Mouse (Mus musculus) embryonic facial prominence, embryonic 15.5 days (tissue): ENCODE measurements around the gene Ppfia1. TPM values are rescaled to one million over a fixed set of nuclear protein-coding genes. Genes with fewer than 3 reads are reported as not detected.

Experiments
- ATAC-seq: fragments of 200-750 bp; cut with Nextera tagmentation; 2 replicates; pipeline ENCODE4 v1.8.0; 2017; ENCODE audit warnings: low read depth, moderate TSS enrichment; ENCODE audit not compliant: insufficient number of reproducible peaks, low FRiP score, low TSS enrichment
- H3K27ac ChIP-seq: fragments of 300-500 bp; sonication (generic); replicated peaks from 2 replicates; pipeline ENCODE4 v1.5.1; 2015; ENCODE audit warnings: mild to moderate bottlenecking, inconsistent platforms
- H3K27me3 ChIP-seq: fragments of 300-500 bp; sonication (generic); 2 replicates; pipeline ENCODE4 v1.6.1; 2015; ENCODE audit warnings: inconsistent platforms
- H3K36me3 ChIP-seq: fragments of 300-500 bp; sonication (generic); 2 replicates; pipeline ENCODE4 v1.6.1; 2015; ENCODE audit warnings: mild to moderate bottlenecking, inconsistent platforms
- H3K4me1 ChIP-seq: fragments of 300-500 bp; sonication (generic); 2 replicates; pipeline ENCODE4 v1.6.1; 2015; ENCODE audit warnings: inconsistent platforms
- H3K4me2 ChIP-seq: fragments of 300-500 bp; sonication (generic); replicated peaks from 2 replicates; pipeline ENCODE4 v1.6.1; 2015; ENCODE audit warnings: mild to moderate bottlenecking, inconsistent platforms
- H3K4me3 ChIP-seq: fragments of 300-500 bp; sonication (generic); replicated peaks from 2 replicates; pipeline ENCODE4 v1.5.1; 2015; ENCODE audit warnings: mild to moderate bottlenecking, inconsistent platforms
- H3K9ac ChIP-seq: fragments of 300-500 bp; sonication (generic); 2 replicates; pipeline ENCODE4 v1.6.1; 2015; ENCODE audit warnings: inconsistent platforms
- H3K9me3 ChIP-seq: fragments of 300-500 bp; sonication (generic); replicated peaks from 2 replicates; pipeline ENCODE4 v1.6.1; 2016; ENCODE audit warnings: inconsistent platforms
- WGBS: fragments of 180-500 bp; shearing (Covaris S2); methylation state at CpG from one replicate; pipeline ENCODE4 v1.1.7; 2015; 5-methylcytosine and 5-hydroxymethylcytosine counted together
- polyA plus RNA-seq: library from polyadenylated mRNA; unstranded; fragments of >200 nt; fragmentation: Nextera tagmentation; extraction: Ambion mirVana; gene quantifications from 2 replicates; pipeline ENCODE4 v1.2.1, GENCODE M21; 2015

Gene Ppfia1
- polyA plus RNA-seq, 1 experiment from 2014 or later = 41.2 TPM

DNA sequence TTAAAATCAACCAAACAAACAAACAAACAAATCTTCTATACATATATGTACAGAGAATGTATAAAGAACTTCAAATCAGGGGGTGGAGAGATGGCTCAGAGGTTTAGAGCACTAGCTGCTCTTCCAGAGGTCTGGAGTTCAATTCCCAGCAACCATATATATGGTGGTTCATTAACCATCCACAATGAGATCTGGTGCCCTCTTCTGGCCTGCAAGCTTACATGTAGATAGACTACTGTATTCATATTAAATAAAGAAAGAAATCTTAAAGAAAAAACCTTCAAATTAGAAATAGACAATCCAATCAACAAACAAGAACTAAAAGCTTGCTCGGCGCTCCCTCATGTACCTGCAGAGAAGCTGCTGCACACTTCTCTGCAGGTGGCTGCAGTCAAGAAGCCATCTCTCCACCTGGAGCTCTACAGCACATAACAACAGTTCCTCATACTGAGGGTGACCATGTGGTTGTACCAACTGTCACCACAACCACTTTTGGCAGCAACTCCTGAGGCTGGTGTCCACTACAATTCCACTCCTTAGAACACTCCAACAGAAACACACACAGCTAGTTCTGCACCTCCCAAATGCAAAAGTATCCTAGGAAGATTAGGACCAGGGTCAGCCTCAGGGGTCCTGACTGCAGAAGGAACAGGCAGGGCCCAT lies 3.5 kb downstream of the Ppfia1 start:
- Histone ChIP-seq H3K9ac (no peak overlapping the region), H3K27ac (no peak overlapping the region), H3K4me3 (no peak overlapping the region), H3K4me1 (peaks cover 28% of the 10 kb centered on the region), H3K36me3 (peaks cover 39% of the 10 kb centered on the region), H3K9me3 (no peaks in the 10 kb centered on the region), H3K4me2 (no peak overlapping the region), H3K27me3 (no peaks in the 10 kb centered on the region)
- ATAC-seq = no peak
- WGBS = 100% methylated on average over 2 of the region's 2 CpGs

GRCm38 (mm10) chr7:144545231-144545630 lies 8.3 kb downstream of the Ppfia1 start:
- H3K27ac ChIP-seq = no peak overlapping the region
- no peak overlapping the region for H3K4me2 ChIP-seq
- H3K36me3 ChIP-seq = peaks cover 22% of the 10 kb centered on the region
- no peak overlapping the region for H3K9ac ChIP-seq
- no peaks in the 10 kb centered on the region for H3K9me3 ChIP-seq
- 88% methylated on average over 3 of the region's 3 CpGs for WGBS
- H3K4me1 ChIP-seq = 0 out of 2 replicates have a peak, but pooled peaks cover under 1% of the 10 kb centered on the region
- no peak for ATAC-seq
- H3K4me3 ChIP-seq = no peak overlapping the region
- no peaks in the 10 kb centered on the region for H3K27me3 ChIP-seq

DNA sequence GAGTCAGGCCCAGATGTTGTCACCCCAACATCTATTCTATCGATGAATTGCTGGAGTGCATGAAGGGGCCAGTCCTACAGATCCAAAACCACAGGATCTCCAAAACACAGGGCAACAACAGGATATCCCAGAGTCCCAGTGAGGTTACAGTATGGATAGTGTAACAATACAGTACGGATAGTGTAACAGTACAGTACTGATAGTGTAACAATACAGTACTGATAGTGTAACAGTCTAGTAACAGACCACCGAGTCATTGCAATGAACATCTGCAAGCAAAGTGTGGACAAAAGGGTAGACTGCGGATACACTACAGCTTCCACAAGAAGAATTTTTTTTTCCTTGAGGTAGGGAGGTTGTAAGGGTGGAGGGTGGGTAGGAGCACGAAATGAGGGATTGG lies 12.2 kb downstream of the Ppfia1 start:
- no peak overlapping the region for H3K4me3 ChIP-seq
- no peaks in the 10 kb centered on the region for H3K36me3 ChIP-seq
- no peak overlapping the region for H3K27ac ChIP-seq
- ATAC-seq = no peak
- no peaks in the 10 kb centered on the region for H3K9me3 ChIP-seq
- WGBS = 92% methylated on average over 5 of the region's 5 CpGs
- H3K9ac ChIP-seq = no peak overlapping the region
- H3K4me1 ChIP-seq = peaks cover 26% of the 10 kb centered on the region
- no peak overlapping the region for H3K4me2 ChIP-seq
- no peaks in the 10 kb centered on the region for H3K27me3 ChIP-seq

DNA sequence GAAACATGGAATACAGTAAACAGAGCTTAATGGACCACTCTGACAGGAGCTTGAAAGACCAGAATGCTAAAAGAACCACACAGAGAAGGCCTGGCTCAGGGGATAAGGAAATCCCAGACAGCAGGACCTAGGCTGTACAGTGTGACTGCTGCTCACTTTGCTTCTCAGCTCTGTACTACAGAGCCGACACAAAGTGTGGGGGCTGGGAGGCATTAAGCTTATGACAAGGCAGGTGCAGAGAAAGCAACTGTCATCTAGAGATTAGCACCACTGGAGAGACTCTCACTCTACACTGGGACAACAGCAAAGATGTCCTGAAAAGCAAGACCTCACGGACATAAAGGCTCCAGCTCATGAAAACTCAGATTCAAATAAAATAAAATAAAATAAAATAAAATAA lies 14.4 kb downstream of the Ppfia1 start:
- WGBS = 82% methylated on average over 2 of the region's 2 CpGs
- Histone ChIP-seq H3K4me2 (no peak overlapping the region), H3K4me1 (peaks cover 48% of the 10 kb centered on the region), H3K27me3 (no peaks in the 10 kb centered on the region), H3K4me3 (no peak overlapping the region), H3K27ac (peak overlapping the region; percentile 80; the same call in 1 of the 2 replicates), H3K9ac (no peak overlapping the region), H3K36me3 (no peaks in the 10 kb centered on the region), H3K9me3 (no peaks in the 10 kb centered on the region)
- ATAC-seq = 0 out of 2 replicates have a peak, but pooled peaks have one; percentile 21

- Histone ChIP-seq H3K27ac (peak overlapping the region; percentile 80), H3K9me3 (no peaks in the 10 kb centered on the region), H3K27me3 (no peaks in the 10 kb centered on the region), H3K4me3 (no peak overlapping the region), H3K9ac (no peak overlapping the region), H3K36me3 (no peaks in the 10 kb centered on the region), H3K4me1 (peaks cover 48% of the 10 kb centered on the region), H3K4me2 (no peak overlapping the region)
- WGBS = 55% methylated on average over 4 of the region's 4 CpGs
- ATAC-seq = peak; percentile 73
These were observed 15.4 kb downstream of the Ppfia1 start for GRCm38 (mm10) chr7:144538030-144538644.

DNA sequence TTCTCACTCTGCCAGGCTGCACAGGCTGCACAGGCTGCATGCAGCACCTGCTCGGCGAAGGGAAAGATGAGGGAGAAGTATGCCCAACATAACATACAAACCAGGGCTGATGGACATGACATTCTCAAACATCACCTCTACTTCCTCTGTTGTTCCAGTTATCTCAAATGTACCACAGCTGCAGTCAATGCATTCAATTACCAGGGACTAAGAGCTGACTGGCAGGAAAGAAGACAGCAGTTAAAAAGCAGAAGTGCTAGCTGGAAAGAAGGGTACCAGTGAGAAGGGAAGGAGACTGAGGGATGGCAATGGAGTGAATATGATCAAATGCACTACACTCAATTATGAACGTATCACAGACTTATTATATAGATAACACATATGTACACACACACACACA lies 17.2 kb downstream of the Ppfia1 start:
- no peaks in the 10 kb centered on the region for H3K27me3 ChIP-seq
- H3K4me2 ChIP-seq = no peak overlapping the region
- no peaks in the 10 kb centered on the region for H3K9me3 ChIP-seq
- H3K9ac ChIP-seq = no peak overlapping the region
- ATAC-seq = no peak
- H3K4me3 ChIP-seq = no peak overlapping the region
- no peak overlapping the region for H3K27ac ChIP-seq
- H3K36me3 ChIP-seq = no peaks in the 10 kb centered on the region
- H3K4me1 ChIP-seq = peaks cover 51% of the 10 kb centered on the region
- WGBS = 93% methylated on average over 3 of the region's 3 CpGs

DNA sequence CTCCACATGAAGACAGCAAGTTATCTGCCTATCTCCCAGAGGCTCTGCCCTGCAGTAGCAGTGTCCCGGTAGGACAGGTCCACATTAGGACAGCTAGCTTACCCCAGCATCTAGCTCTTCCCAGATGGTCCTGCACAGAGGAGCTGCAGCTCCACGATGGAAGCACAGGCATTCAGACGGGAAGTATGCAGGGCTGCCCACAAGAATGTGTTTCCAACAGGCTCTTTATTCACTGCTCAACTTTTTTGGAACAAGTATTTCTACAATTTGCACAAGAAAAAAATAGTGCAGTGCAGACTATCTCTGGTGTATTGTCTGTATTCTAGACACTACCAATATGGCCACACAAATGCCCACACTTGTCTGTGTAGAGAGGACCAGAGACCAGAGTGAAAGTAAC lies 18.8 kb downstream of the Ppfia1 start:
- no peaks in the 10 kb centered on the region for H3K27me3 ChIP-seq
- H3K4me1 ChIP-seq = peaks cover 51% of the 10 kb centered on the region
- ATAC-seq = no peak
- no peak overlapping the region for H3K9ac ChIP-seq
- H3K27ac ChIP-seq = peak overlapping the region; percentile 40; the same call in 1 of the 2 replicates
- H3K9me3 ChIP-seq = no peaks in the 10 kb centered on the region
- H3K4me2 ChIP-seq = no peak overlapping the region
- WGBS = 18% methylated on average over 3 of the region's 3 CpGs
- H3K36me3 ChIP-seq = no peaks in the 10 kb centered on the region
- H3K4me3 ChIP-seq = no peak overlapping the region

- Histone ChIP-seq H3K27ac (0 out of 2 replicates have a peak overlapping the region, but pooled peaks have one; percentile 44), H3K36me3 (no peaks in the 10 kb centered on the region), H3K4me1 (peaks cover 36% of the 10 kb centered on the region), H3K9ac (no peak overlapping the region), H3K4me2 (no peak overlapping the region), H3K4me3 (no peak overlapping the region), H3K27me3 (no peaks in the 10 kb centered on the region), H3K9me3 (no peaks in the 10 kb centered on the region)
- ATAC-seq = no peak
- 36% methylated on average over 7 of the region's 7 CpGs for WGBS
These were observed 21.7 kb downstream of the Ppfia1 start for GRCm38 (mm10) chr7:144531585-144532378.

DNA sequence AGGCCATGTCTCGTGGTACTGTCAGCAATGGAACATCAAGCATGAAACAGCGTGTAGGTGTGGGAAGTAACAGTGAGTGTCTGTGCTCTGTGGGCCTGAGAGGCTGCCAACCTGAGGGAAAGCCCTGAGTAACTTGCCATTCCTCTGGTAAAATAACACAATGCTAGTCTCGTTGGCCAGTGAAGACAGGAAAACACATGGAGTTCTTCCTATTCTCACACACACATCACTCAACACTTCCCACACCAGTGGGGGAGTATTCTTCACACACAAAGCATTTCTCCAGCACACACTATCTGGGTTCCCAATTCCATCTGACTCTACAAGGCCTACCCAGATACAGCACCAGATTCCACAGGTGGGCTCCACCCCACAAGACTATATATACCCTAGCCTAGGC lies 23.7 kb downstream of the Ppfia1 start:
- no peak for ATAC-seq
- Histone ChIP-seq H3K9ac (no peak overlapping the region), H3K4me3 (no peak overlapping the region), H3K27ac (no peak overlapping the region), H3K27me3 (no peaks in the 10 kb centered on the region), H3K4me1 (peaks cover 23% of the 10 kb centered on the region), H3K36me3 (no peaks in the 10 kb centered on the region), H3K4me2 (no peak overlapping the region), H3K9me3 (no peaks in the 10 kb centered on the region)
- 77% methylated on average over 3 of the region's 3 CpGs for WGBS

DNA sequence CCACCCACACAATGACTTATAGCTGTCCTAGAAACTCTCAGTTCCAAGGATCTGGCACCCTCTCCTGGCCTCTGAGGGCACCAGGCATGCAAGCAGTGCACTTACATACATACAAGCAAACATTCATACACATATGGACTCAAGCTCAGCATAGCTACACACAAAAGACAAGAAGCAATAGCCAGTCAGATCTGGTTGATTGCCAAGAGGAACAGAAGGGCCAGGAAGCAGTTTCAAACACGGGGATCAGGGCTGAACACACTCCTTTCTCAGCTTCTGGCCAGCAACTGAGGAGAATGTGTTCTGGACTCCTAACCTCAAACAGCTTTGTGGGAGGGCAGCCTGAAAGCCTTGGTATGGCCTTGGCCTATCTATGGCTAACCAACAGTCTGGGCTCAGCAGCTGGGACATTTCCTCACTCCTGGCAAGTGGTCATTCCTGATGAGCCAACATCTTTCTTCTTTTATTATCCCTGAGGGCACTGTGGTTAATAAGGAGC lies 25.8 kb downstream of the Ppfia1 start:
- Histone ChIP-seq H3K9me3 (no peaks in the 10 kb centered on the region), H3K4me1 (peaks cover 16% of the 10 kb centered on the region), H3K27me3 (no peaks in the 10 kb centered on the region), H3K4me3 (no peak overlapping the region), H3K27ac (no peak overlapping the region), H3K9ac (no peak overlapping the region), H3K36me3 (no peaks in the 10 kb centered on the region), H3K4me2 (no peak overlapping the region)
- 50% methylated on average over 1 of the region's 1 CpGs for WGBS
- ATAC-seq = no peak

DNA sequence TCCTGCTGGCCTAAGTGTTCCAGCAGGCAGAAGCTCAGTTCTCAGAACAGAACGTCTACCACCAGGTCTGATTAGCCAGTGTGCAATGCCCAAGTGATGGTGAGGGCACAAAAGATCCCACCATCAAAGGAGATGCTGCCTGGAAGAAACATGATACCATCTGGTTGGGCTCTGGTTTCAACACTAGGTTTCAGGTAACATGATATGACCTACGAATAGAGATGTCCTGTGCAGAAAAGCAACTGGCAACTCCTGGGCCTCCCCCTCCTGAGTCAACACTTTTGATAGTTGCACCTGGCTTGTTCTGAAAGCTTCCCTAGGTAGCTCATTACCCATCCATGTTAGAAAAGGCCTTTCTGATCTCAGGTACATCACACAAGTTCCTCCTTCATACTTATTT lies 26.9 kb downstream of the Ppfia1 start:
- WGBS = 19% methylated on average over 2 of the region's 2 CpGs
- no peak for ATAC-seq

More for the DNA sequence above, 26.9 kb downstream of the Ppfia1 start:
- Histone ChIP-seq H3K27me3 (no peaks in the 10 kb centered on the region), H3K4me2 (no peak overlapping the region), H3K9ac (no peak overlapping the region), H3K4me1 (peaks cover 13% of the 10 kb centered on the region), H3K36me3 (no peaks in the 10 kb centered on the region), H3K9me3 (no peaks in the 10 kb centered on the region), H3K27ac (no peak overlapping the region), H3K4me3 (no peak overlapping the region)
